Mouse (Mus musculus): ENCODE results near the gene Rgcc. TPM values are rescaled to one million over a fixed set of nuclear protein-coding genes. Genes with fewer than 3 reads are reported as not detected.
A peak's percentile ranks its signal among the peaks of the same experiment; 100 is the strongest.

Gene Rgcc
- total and polyA plus RNA-seq, 2 experiments from 2014 or later = 43.3 to 74.4 TPM

DNA sequence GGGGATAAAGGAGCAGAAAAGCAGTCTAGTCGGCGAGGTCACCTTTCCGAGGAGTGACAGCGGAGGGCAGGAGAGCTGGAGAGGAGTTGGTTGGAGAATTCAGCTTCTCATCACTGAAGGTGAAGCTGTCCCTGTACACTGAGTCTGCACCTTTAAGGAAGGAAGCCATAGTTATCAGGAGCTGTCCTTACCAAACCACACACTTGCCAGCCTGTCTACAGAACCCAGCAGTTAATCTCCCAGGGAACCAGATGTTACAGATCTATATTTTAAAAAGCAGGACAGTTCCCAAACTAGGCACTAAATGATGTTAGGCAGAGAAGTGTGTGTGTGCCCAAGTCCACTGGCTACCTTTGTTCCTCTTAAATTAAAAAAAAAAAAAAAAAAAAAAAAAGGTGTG, 9.8 kb downstream of the Rgcc start:
- no peak overlapping the region for H3K9ac ChIP-seq (replicated peaks; ENCODE audit: low read length)
- ATAC-seq (no peak), DNase-seq (ENCODE audit: low spot score) (no peak)
- H3K36me3 ChIP-seq (ENCODE audit: insufficient read depth, low read length) = no peaks in the 10 kb centered on the region
- no peak overlapping the region for H3K4me3 ChIP-seq (ENCODE audit: low read length)
- 85% methylated on average over 4 of the region's 4 CpGs for WGBS
- peaks cover 13% of the 10 kb centered on the region for H3K4me1 ChIP-seq (ENCODE audit: insufficient read depth, low read length)
- no peak overlapping the region for H3K27ac ChIP-seq
- H3K27me3 ChIP-seq (ENCODE audit: insufficient read depth, low read length) = no peaks in the 10 kb centered on the region
- H3K9me3 ChIP-seq (ENCODE audit: low read length) = no peaks in the 10 kb centered on the region
- TF ChIP-seq CTCF (IDR thresholded peaks at IDR 0.05; ENCODE audit: low read depth) = no peak
- no peak overlapping the region for H3K4me2 ChIP-seq (ENCODE audit: low read depth, low read length)

DNA sequence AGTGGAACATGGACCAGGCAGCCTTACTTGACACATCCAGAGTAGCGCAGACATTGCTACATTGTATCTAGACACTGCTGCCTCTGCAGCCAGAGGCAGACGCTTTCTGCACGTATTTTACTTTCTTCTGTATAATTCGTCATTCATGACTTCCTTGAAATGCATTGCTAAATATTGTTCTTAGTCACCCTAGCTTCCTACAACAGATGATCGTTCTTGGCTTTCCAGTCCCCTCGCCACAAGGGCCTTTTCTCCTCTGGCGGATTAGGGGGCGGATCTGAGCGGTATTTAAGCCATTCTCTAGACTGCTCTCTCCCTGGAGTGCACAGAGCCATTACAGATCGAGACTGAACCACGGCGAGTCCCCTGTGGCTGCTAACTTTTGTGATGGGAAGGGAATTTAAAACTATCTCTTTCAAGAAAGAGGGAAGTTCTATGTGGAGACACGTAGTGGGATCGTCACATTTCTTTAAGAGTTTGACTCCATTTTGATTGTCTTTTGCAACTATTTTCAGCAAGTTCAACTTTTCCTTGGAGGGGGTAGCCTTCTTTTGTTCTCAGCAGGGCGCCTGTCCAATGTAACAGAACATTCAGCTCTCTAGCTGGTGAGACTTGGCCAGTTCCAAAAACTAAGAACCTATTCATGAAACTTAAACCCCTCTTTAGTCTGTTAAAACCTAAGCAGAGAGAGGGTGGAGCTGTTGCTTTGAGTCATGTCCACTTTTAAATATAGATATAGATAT, 10.6 kb downstream of the Rgcc start:
- H3K4me2 ChIP-seq (ENCODE audit: low read depth, low read length) = peak overlapping the region; percentile 35
- DNase-seq (ENCODE audit: low spot score) = peak; percentile 52
- H3K9ac ChIP-seq (replicated peaks; ENCODE audit: low read length) = 0 out of 2 replicates have a peak overlapping the region, but pooled peaks have one; percentile 21
- peak; percentile 46; the same call in 1 of the 2 replicates for ATAC-seq
- H3K9me3 ChIP-seq (ENCODE audit: low read length) = no peaks in the 10 kb centered on the region
- no peaks in the 10 kb centered on the region for H3K27me3 ChIP-seq (ENCODE audit: insufficient read depth, low read length)
- 17% methylated on average over 15 of the region's 15 CpGs for WGBS
- TF ChIP-seq CTCF (IDR thresholded peaks at IDR 0.05; ENCODE audit: low read depth) = peak; percentile 13; the same call in 1 of the 2 replicates
- no peaks in the 10 kb centered on the region for H3K36me3 ChIP-seq (ENCODE audit: insufficient read depth, low read length)
- peak overlapping the region; percentile 51; the same call in 1 of the 2 replicates for H3K27ac ChIP-seq
- no peak overlapping the region for H3K4me3 ChIP-seq (ENCODE audit: low read length)
- peaks cover 13% of the 10 kb centered on the region for H3K4me1 ChIP-seq (ENCODE audit: insufficient read depth, low read length)

DNA sequence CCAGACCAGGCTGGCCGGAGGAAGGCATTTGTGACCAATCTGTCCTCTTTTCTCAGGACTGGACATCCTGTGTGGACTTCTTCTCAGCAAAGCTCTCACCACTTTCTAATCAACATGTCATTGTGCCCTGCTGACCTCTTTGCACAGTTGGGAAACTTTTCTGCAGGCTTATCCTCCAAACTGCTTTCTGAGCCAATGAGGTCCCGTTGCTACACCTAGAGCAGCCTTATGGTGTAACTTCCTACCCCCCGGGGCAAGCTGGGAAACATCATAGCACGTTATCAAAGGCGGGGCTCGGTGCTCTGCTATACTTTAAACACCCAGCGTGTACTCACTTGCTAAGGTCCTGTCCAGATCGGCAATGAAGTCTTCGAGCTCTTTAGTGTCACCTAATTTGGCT, 11.5 kb downstream of the Rgcc start:
- Histone ChIP-seq H3K36me3 (ENCODE audit: insufficient read depth, low read length) (no peaks in the 10 kb centered on the region), H3K27ac (peak overlapping the region; percentile 51; the same call in 1 of the 2 replicates), H3K27me3 (ENCODE audit: insufficient read depth, low read length) (no peaks in the 10 kb centered on the region), H3K9me3 (ENCODE audit: low read length) (no peaks in the 10 kb centered on the region), H3K4me2 (ENCODE audit: low read depth, low read length) (no peak overlapping the region), H3K4me3 (ENCODE audit: low read length) (no peak overlapping the region), H3K4me1 (ENCODE audit: insufficient read depth, low read length) (peaks cover 13% of the 10 kb centered on the region), H3K9ac (replicated peaks; ENCODE audit: low read length) (no peak overlapping the region)
- WGBS = 65% methylated on average over 9 of the region's 9 CpGs
- no peak for ATAC-seq
- no peak for DNase-seq (ENCODE audit: low spot score)
- no peak for TF ChIP-seq CTCF (IDR thresholded peaks at IDR 0.05; ENCODE audit: low read depth)

DNA sequence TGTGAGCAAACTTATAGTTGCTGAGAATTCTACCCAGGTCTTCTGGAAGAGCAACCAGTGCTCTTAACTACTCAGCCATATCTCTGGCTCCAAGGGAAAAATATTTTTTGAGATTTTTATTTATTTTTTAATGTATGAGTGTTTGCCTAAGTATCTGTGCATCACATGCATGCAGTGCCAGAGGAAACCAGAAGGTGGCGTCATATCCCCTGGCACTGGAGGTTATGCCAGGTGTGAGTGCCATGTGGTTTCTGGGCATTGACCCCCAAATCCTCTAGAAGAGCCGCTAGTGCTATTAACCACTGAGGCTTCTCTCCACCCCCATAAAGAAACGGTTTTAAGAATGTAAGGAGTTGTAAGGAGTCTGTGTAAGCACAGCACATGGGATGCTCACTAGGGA, 13.2 kb downstream of the Rgcc start:
- no peak overlapping the region for H3K4me2 ChIP-seq (ENCODE audit: low read depth, low read length)
- no peak for DNase-seq (ENCODE audit: low spot score)
- H3K36me3 ChIP-seq (ENCODE audit: insufficient read depth, low read length) = no peaks in the 10 kb centered on the region
- peak; percentile 59 for TF ChIP-seq CTCF (IDR thresholded peaks at IDR 0.05; ENCODE audit: low read depth)
- no peaks in the 10 kb centered on the region for H3K27me3 ChIP-seq (ENCODE audit: insufficient read depth, low read length)
- H3K4me1 ChIP-seq (ENCODE audit: insufficient read depth, low read length) = peaks cover 11% of the 10 kb centered on the region
- no peak overlapping the region for H3K4me3 ChIP-seq (ENCODE audit: low read length)
- 66% methylated on average over 3 of the region's 3 CpGs for WGBS
- no peak overlapping the region for H3K27ac ChIP-seq
- ATAC-seq = no peak
- no peak overlapping the region for H3K9ac ChIP-seq (replicated peaks; ENCODE audit: low read length)
- no peaks in the 10 kb centered on the region for H3K9me3 ChIP-seq (ENCODE audit: low read length)

DNA sequence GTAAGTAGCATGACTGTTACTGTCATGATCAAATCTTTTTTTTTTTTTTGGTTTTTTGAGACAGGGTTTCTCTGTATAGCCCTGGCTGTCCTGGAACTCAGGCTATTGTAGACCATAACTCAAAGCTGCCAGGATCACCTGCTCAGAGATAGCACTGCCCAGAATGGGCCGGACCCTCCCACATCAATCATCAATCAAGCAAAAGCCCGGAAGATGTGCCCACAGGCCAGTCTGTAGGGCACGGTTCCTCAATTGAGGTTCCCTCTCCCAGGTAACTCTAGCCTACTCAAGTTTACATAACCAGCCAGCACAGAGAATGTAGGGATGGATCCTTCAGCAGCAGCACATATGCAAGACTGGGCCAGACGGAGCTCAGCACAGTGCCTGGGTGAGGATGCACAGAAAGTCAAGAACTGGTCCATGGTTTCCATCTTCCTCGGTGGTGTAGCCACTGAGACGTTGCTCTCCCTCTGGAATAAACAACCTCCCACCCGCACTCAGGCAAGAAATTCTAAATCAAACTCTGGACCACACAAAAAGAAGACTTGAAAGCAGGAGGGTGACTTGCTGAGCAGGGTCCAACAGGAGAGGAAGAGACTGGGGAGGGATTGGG, 14.1 kb downstream of the Rgcc start:
- Histone ChIP-seq H3K27me3 (ENCODE audit: insufficient read depth, low read length) (no peaks in the 10 kb centered on the region), H3K36me3 (ENCODE audit: insufficient read depth, low read length) (no peaks in the 10 kb centered on the region), H3K4me3 (ENCODE audit: low read length) (no peak overlapping the region), H3K9me3 (ENCODE audit: low read length) (no peaks in the 10 kb centered on the region), H3K9ac (replicated peaks; ENCODE audit: low read length) (no peak overlapping the region), H3K4me2 (ENCODE audit: low read depth, low read length) (no peak overlapping the region), H3K27ac (no peak overlapping the region), H3K4me1 (ENCODE audit: insufficient read depth, low read length) (peaks cover 11% of the 10 kb centered on the region)
- ATAC-seq (no peak), DNase-seq (ENCODE audit: low spot score) (no peak)
- no peak for TF ChIP-seq CTCF (IDR thresholded peaks at IDR 0.05; ENCODE audit: low read depth)
- WGBS = 90% methylated on average over 7 of the region's 7 CpGs

DNA sequence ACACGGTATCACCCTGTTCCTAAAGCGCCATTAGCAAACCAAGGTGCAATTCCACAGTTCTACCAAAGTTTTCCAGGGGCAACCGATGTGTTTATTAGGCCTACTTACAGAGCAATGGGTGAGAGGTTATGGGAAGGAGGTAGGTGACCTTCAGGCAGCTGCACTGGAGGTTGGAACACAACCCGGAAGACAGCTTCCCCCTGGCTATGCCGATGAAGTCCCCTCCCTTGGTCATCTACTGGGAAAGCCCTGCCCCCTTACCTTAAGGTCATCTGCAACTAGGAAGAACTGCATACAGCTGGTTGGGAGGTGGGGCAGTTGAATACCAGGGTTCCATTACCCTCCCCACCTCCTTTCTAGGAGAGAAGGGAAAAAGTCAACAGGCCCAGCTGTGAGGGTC, 15.9 kb downstream of the Rgcc start:
- TF ChIP-seq CTCF (IDR thresholded peaks at IDR 0.05; ENCODE audit: low read depth) = no peak
- no peak overlapping the region for H3K4me3 ChIP-seq (ENCODE audit: low read length)
- no peaks in the 10 kb centered on the region for H3K36me3 ChIP-seq (ENCODE audit: insufficient read depth, low read length)
- no peaks in the 10 kb centered on the region for H3K9me3 ChIP-seq (ENCODE audit: low read length)
- H3K4me2 ChIP-seq (ENCODE audit: low read depth, low read length) = no peak overlapping the region
- no peak for ATAC-seq
- H3K27me3 ChIP-seq (ENCODE audit: insufficient read depth, low read length) = no peaks in the 10 kb centered on the region
- peaks cover 7% of the 10 kb centered on the region for H3K4me1 ChIP-seq (ENCODE audit: insufficient read depth, low read length)
- WGBS = 91% methylated on average over 5 of the region's 5 CpGs
- no peak overlapping the region for H3K27ac ChIP-seq
- no peak overlapping the region for H3K9ac ChIP-seq (replicated peaks; ENCODE audit: low read length)
- no peak for DNase-seq (ENCODE audit: low spot score)

DNA sequence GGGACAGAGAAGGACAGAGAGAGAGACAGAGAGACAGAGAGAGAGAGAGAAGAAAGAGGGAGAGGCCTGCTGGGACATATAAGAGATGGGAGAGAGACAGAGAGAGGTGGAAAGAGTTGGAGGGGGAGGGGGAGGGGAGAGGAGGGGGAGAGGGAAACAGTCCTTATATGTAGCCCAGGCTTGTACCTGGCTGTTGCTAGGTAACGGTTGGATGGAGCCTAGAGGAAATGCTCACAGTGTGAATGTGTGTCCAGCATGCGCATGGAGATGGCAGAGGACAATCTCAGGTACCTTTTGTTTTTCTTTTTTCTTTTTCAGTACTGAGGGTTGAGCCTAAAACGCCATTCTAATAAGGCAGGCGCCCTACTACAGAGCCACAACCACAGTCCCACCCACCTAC, 16.8 kb downstream of the Rgcc start:
- H3K36me3 ChIP-seq (ENCODE audit: insufficient read depth, low read length) = no peaks in the 10 kb centered on the region
- WGBS = 77% methylated on average over 4 of the region's 4 CpGs
- no peak for ATAC-seq
- no peak overlapping the region for H3K27ac ChIP-seq
- H3K4me3 ChIP-seq (ENCODE audit: low read length) = no peak overlapping the region
- H3K4me2 ChIP-seq (ENCODE audit: low read depth, low read length) = no peak overlapping the region
- TF ChIP-seq CTCF (IDR thresholded peaks at IDR 0.05; ENCODE audit: low read depth) = no peak
- no peak for DNase-seq (ENCODE audit: low spot score)
- H3K9ac ChIP-seq (replicated peaks; ENCODE audit: low read length) = no peak overlapping the region
- H3K27me3 ChIP-seq (ENCODE audit: insufficient read depth, low read length) = no peaks in the 10 kb centered on the region
- H3K9me3 ChIP-seq (ENCODE audit: low read length) = no peaks in the 10 kb centered on the region
- peaks cover 2% of the 10 kb centered on the region; the same call in 1 of the 2 replicates for H3K4me1 ChIP-seq (ENCODE audit: insufficient read depth, low read length)
